Mouse (Mus musculus) testis, adult 2 months (tissue): ENCODE measurements at regions not wholly inside any gene's neighbourhood (a gene's known extent, or its start where the extent isn't known, plus 50 kb on each side); places are given as distances from the start of the nearest gene placed in this dataset.

Experiments used
- H3K27ac ChIP-seq: fragments of 200-500 bp; 2 replicates; pipeline ENCODE4 v1.5.1; 2012; ENCODE audit warnings: low read depth, low read length; ENCODE audit not compliant: control insufficient read depth, insufficient read depth
- H3K27me3 ChIP-seq: fragments of 200-500 bp; 2 replicates; pipeline ENCODE4 v1.6.1; 2012; ENCODE audit warnings: mild to moderate bottlenecking, low read length, moderate library complexity; ENCODE audit not compliant: control insufficient read depth, insufficient read depth
- H3K36me3 ChIP-seq: fragments of 200-500 bp; 2 replicates; pipeline ENCODE4 v1.6.1; 2012; ENCODE audit warnings: mild to moderate bottlenecking, low read length; ENCODE audit not compliant: control insufficient read depth, insufficient read depth
- H3K4me1 ChIP-seq: fragments of 200-500 bp; 2 replicates; pipeline ENCODE4 v1.6.1; 2012; ENCODE audit warnings: low read length; ENCODE audit not compliant: control insufficient read depth, insufficient read depth
- H3K4me3 ChIP-seq: fragments of 200-500 bp; 2 replicates; pipeline ENCODE4 v1.5.1; 2012; ENCODE audit warnings: low read depth, mild to moderate bottlenecking, low read length, moderate library complexity, mixed read lengths; ENCODE audit not compliant: control insufficient read depth
- CTCF ChIP-seq: fragments of 200-500 bp; IDR thresholded peaks from 2 replicates; pipeline ENCODE4 v1.5.1; 2012; ENCODE audit warnings: low read depth, mild to moderate bottlenecking, inconsistent platforms, low read length, moderate library complexity; ENCODE audit not compliant: control insufficient read depth, insufficient read depth, insufficient replicate concordance
- POLR2A ChIP-seq: fragments of 200-500 bp; IDR thresholded peaks from 2 replicates; pipeline ENCODE4 v1.6.1; 2012; ENCODE audit warnings: low read depth, mild to moderate bottlenecking, inconsistent platforms, low read length, moderate library complexity; ENCODE audit not compliant: control insufficient read depth

- Histone ChIP-seq H3K27ac (no peak overlapping the region), H3K27me3 (no peaks in the 10 kb centered on the region), H3K4me3 (no peak overlapping the region), H3K36me3 (no peaks in the 10 kb centered on the region), H3K4me1 (no peaks in the 10 kb centered on the region)
- TF ChIP-seq POLR2A: no peak
- no peak for TF ChIP-seq CTCF
These were observed 208.4 kb upstream of the Ldb2 start for GRCm38 (mm10) chr5:45007930-45008329.

GRCm38 (mm10) chr5:45000996-45001395 lies 201.5 kb upstream of the Ldb2 start:
- Histone ChIP-seq H3K4me3 (no peak overlapping the region), H3K27me3 (no peaks in the 10 kb centered on the region), H3K4me1 (no peaks in the 10 kb centered on the region), H3K36me3 (no peaks in the 10 kb centered on the region), H3K27ac (no peak overlapping the region)
- TF ChIP-seq POLR2A: no peak

- Histone ChIP-seq H3K27me3 (no peaks in the 10 kb centered on the region), H3K27ac (no peak overlapping the region), H3K4me3 (no peak overlapping the region), H3K36me3 (no peaks in the 10 kb centered on the region), H3K4me1 (no peaks in the 10 kb centered on the region)
- TF ChIP-seq POLR2A (no peak), CTCF (no peak)
These were observed 199.6 kb upstream of the Ldb2 start for GRCm38 (mm10) chr5:44999032-44999431.

- Histone ChIP-seq H3K36me3 (no peaks in the 10 kb centered on the region), H3K27ac (no peak overlapping the region), H3K4me3 (no peak overlapping the region), H3K4me1 (no peaks in the 10 kb centered on the region), H3K27me3 (no peaks in the 10 kb centered on the region)
- no peak for TF ChIP-seq CTCF
- TF ChIP-seq POLR2A: no peak
These were observed 176.1 kb upstream of the Ldb2 start for GRCm38 (mm10) chr5:44975456-44976195.

- no peak overlapping the region for H3K27ac ChIP-seq
- H3K4me1 ChIP-seq: no peaks in the 10 kb centered on the region
- no peak overlapping the region for H3K4me3 ChIP-seq
- TF ChIP-seq CTCF: no peak
- no peak for TF ChIP-seq POLR2A
- H3K36me3 ChIP-seq: no peaks in the 10 kb centered on the region
- H3K27me3 ChIP-seq: no peaks in the 10 kb centered on the region
These were observed 143.8 kb upstream of the Ldb2 start for GRCm38 (mm10) chr5:44943023-44943921.

- TF ChIP-seq POLR2A (no peak), CTCF (no peak)
- no peak overlapping the region for H3K27ac ChIP-seq
These were observed 143.1 kb upstream of the Ldb2 start for GRCm38 (mm10) chr5:44942575-44942974.

GRCm38 (mm10) chr5:44925476-44925875 lies 126.0 kb upstream of the Ldb2 start:
- no peak overlapping the region for H3K27ac ChIP-seq

More at GRCm38 (mm10) chr5:44942575-44942974, 143.1 kb upstream of the Ldb2 start:
- no peak overlapping the region for H3K4me3 ChIP-seq
- H3K4me1 ChIP-seq: no peaks in the 10 kb centered on the region
- no peaks in the 10 kb centered on the region for H3K36me3 ChIP-seq
- no peaks in the 10 kb centered on the region for H3K27me3 ChIP-seq

More at GRCm38 (mm10) chr5:44925476-44925875, 126.0 kb upstream of the Ldb2 start:
- H3K27me3 ChIP-seq: no peaks in the 10 kb centered on the region
- TF ChIP-seq CTCF (no peak), POLR2A (no peak)
- H3K4me3 ChIP-seq: no peak overlapping the region
- H3K4me1 ChIP-seq: no peaks in the 10 kb centered on the region
- no peaks in the 10 kb centered on the region for H3K36me3 ChIP-seq
